Mouse (Mus musculus) ES-E14 (cell line): ENCODE data around the gene Atxn2l. TPM values are rescaled to one million over a fixed set of nuclear protein-coding genes. Genes with fewer than 3 reads are reported as not detected.

Source experiments
- DNase-seq: peaks from one replicate; pipeline ENCODE4 v3.0.0-alpha.2; 2013; ENCODE audit warnings: low read depth, low spot score
- H3K27ac ChIP-seq: 2 replicates; pipeline ENCODE4 v1.5.1; 2012; ENCODE audit warnings: low read depth, mild to moderate bottlenecking, low read length, moderate library complexity, mixed read lengths; ENCODE audit not compliant: poor library complexity, insufficient read depth, severe bottlenecking
- H3K36me3 ChIP-seq: 2 replicates; pipeline ENCODE4 v1.6.1; 2012; ENCODE audit warnings: mild to moderate bottlenecking, low read length, moderate library complexity, mixed read lengths; ENCODE audit not compliant: control insufficient read depth, poor library complexity, insufficient read depth, severe bottlenecking
- H3K4me1 ChIP-seq, 2 experiments: fragments of 150-350 bp in 1 of 2; sonication (generic) in 1 of 2; 2 replicates each; pipeline ENCODE4 v1.6.1; 2012; ENCODE audit warnings: low read length in 2 of 2, mild to moderate bottlenecking in 1 of 2, mixed read lengths in 1 of 2; ENCODE audit not compliant: control insufficient read depth in 2 of 2, insufficient read depth in 2 of 2, poor library complexity in 1 of 2
- H3K4me3 ChIP-seq, 2 experiments: fragments of 150-350 bp in 1 of 2; sonication (generic) in 1 of 2; 2 replicates each; pipeline ENCODE4 v1.5.1; 2012; ENCODE audit warnings: low read length in 2 of 2, low read depth in 1 of 2, mild to moderate bottlenecking in 1 of 2, mixed read lengths in 1 of 2; ENCODE audit not compliant: insufficient read depth in 1 of 2, poor library complexity in 1 of 2, severe bottlenecking in 1 of 2
- H3K9ac ChIP-seq: 2 replicates; pipeline ENCODE4 v1.6.1; 2012; ENCODE audit warnings: low read depth, mild to moderate bottlenecking, low read length, mixed read lengths; ENCODE audit not compliant: poor library complexity, insufficient read depth, severe bottlenecking
- H3K9me3 ChIP-seq: fragments of 150-350 bp; sonication (generic); 2 replicates; pipeline ENCODE4 v1.6.1; 2012; ENCODE audit warnings: low read depth, mild to moderate bottlenecking, low read length; ENCODE audit not compliant: control insufficient read depth, insufficient read depth
- CHD2 ChIP-seq: IDR thresholded peaks from 2 replicates; pipeline ENCODE4 v1.6.1; 2014; ENCODE audit warnings: mild to moderate bottlenecking, low read depth, low read length, inconsistent platforms
- HCFC1 ChIP-seq: IDR thresholded peaks from 2 replicates; pipeline ENCODE4 v1.6.1; 2012; ENCODE audit warnings: low read length, inconsistent platforms, borderline replicate concordance; ENCODE audit not compliant: insufficient read depth
- MAFK ChIP-seq: IDR thresholded peaks from 2 replicates; pipeline ENCODE4 v1.6.1; 2014; ENCODE audit warnings: mild to moderate bottlenecking, low read depth, low read length, inconsistent platforms; ENCODE audit not compliant: insufficient read depth
- ZC3H11A ChIP-seq: IDR thresholded peaks from 2 replicates; pipeline ENCODE4 v1.6.1; 2012; ENCODE audit warnings: low read depth, mild to moderate bottlenecking, inconsistent platforms, low read length, borderline replicate concordance
- ZNF384 ChIP-seq: IDR thresholded peaks from 2 replicates; pipeline ENCODE4 v1.6.1; 2012; ENCODE audit warnings: low read depth, low read length, inconsistent platforms
- in situ Hi-C, 2 experiments: fragments of 600-800 bp; cut with MboI; formaldehyde crosslinking; loops; one replicate each; pipeline ENCODE4 v1.15.1; 2025; ENCODE audit warnings: low sequenced_read_pairs in 2 of 2, inconsistent platforms in 1 of 2; ENCODE audit not compliant: unreplicated experiment in 2 of 2
- total RNA-seq: library from RNA; depleted of rRNA; stranded (reverse); fragments of 300-350 nt; gene quantifications from 2 replicates; pipeline ENCODE4 v1.2.3, GENCODE M21; 2012

Gene Atxn2l
- total RNA-seq, 1 experiment, result 72.3 TPM

GRCm38 (mm10) chr7:126471361-126471760, 31.9 kb downstream of the Atxn2l start:
- in situ Hi-C loops, result no loop called here
- H3K4me3 ChIP-seq, result no peak overlapping the region
- TF ChIP-seq ZNF384 (no peak), CHD2 (no peak), HCFC1 (no peak), MAFK (no peak), ZC3H11A (no peak)
- H3K4me1 ChIP-seq, result peaks cover 2 to 11% of the 10 kb centered on the region in 2 experiments; a peak in 1 of 4 replicates
- no peak for DNase-seq
- no peak overlapping the region for H3K27ac ChIP-seq
- H3K36me3 ChIP-seq, result peaks cover 53% of the 10 kb centered on the region
- no peak overlapping the region for H3K9ac ChIP-seq
- no peaks in the 10 kb centered on the region for H3K9me3 ChIP-seq

- peaks cover 53% of the 10 kb centered on the region for H3K36me3 ChIP-seq
- H3K27ac ChIP-seq, result no peak overlapping the region
- in situ Hi-C loops, result no loop called here
- peaks cover 2 to 19% of the 10 kb centered on the region in 2 experiments; a peak in 2 of 4 replicates for H3K4me1 ChIP-seq
- no peaks in the 10 kb centered on the region for H3K9me3 ChIP-seq
- no peak overlapping the region for H3K4me3 ChIP-seq
- no peak for TF ChIP-seq HCFC1
- no peak for TF ChIP-seq CHD2
- no peak for TF ChIP-seq ZNF384
- TF ChIP-seq ZC3H11A, result no peak
- TF ChIP-seq MAFK, result no peak
- no peak overlapping the region for H3K9ac ChIP-seq
- no peak for DNase-seq
Measured at GRCm38 (mm10) chr7:126470077-126470476, 33.2 kb downstream of the Atxn2l start.

- DNase-seq, result no peak
- Histone ChIP-seq H3K9ac (no peak overlapping the region), H3K9me3 (no peaks in the 10 kb centered on the region), H3K4me3 (peak overlapping the region; percentile 38 to 44), H3K4me1 (peaks cover 3 to 34% of the 10 kb centered on the region in 2 experiments; a peak in 3 of 4 replicates), H3K36me3 (peaks cover 53% of the 10 kb centered on the region), H3K27ac (no peak overlapping the region)
- no peak for TF ChIP-seq HCFC1
- TF ChIP-seq ZC3H11A, result no peak
- no peak for TF ChIP-seq MAFK
- TF ChIP-seq ZNF384, result no peak
- TF ChIP-seq CHD2, result no peak
- in situ Hi-C loops, result no loop called here
Measured at GRCm38 (mm10) chr7:126467834-126468627, 35.2 kb downstream of the Atxn2l start.

GRCm38 (mm10) chr7:126467271-126467670, 36.0 kb downstream of the Atxn2l start:
- in situ Hi-C loops, result no loop called here
- H3K4me1 ChIP-seq, result peaks cover 3 to 34% of the 10 kb centered on the region in 2 experiments; a peak in 3 of 4 replicates
- peak; percentile 40 for DNase-seq
- no peak overlapping the region for H3K9ac ChIP-seq
- no peak overlapping the region for H3K27ac ChIP-seq
- H3K4me3 ChIP-seq, result peak overlapping the region; percentile 38 to 44; a peak in 1 of 4 replicates
- peaks cover 46% of the 10 kb centered on the region for H3K36me3 ChIP-seq
- no peak for TF ChIP-seq MAFK
- no peak for TF ChIP-seq HCFC1
- TF ChIP-seq ZNF384, result no peak
- no peak for TF ChIP-seq ZC3H11A
- no peak for TF ChIP-seq CHD2
- no peaks in the 10 kb centered on the region for H3K9me3 ChIP-seq
